Mouse (Mus musculus): ENCODE data around the gene Slc16a8.

The Slc16a8 gene

GRCm38 (mm10) chr15:79286141-79286540, 31.6 kb upstream of the Slc16a8 start:
- H3K4me1 ChIP-seq (replicated peaks; ENCODE audit: low read depth, low read length): peaks cover 55% of the 10 kb centered on the region
- TF ChIP-seq POU5F1 (IDR thresholded peaks at IDR 0.05; ENCODE audit: borderline replicate concordance, low read length): no peak
- no peak for TF ChIP-seq CTCF (conservative IDR thresholded peaks at IDR 0.05; ENCODE audit: low read length)
- TF ChIP-seq NANOG (IDR thresholded peaks at IDR 0.05; ENCODE audit: borderline replicate concordance, low read length): no peak
- H3K27me3 ChIP-seq (ENCODE audit: insufficient read depth, low read length): no peaks in the 10 kb centered on the region
- peaks cover 51% of the 10 kb centered on the region for H3K36me3 ChIP-seq (ENCODE audit: insufficient read depth, low read length)
- no peaks in the 10 kb centered on the region for H3K9me3 ChIP-seq (ENCODE audit: low read length)
- no peak overlapping the region for H3K4me3 ChIP-seq (replicated peaks; ENCODE audit: low read length)

- no peak within 1 kb of the TSS for H3K4me3 ChIP-seq (replicated peaks; ENCODE audit: low read length)
- no peak for TF ChIP-seq POU5F1 (IDR thresholded peaks at IDR 0.05; ENCODE audit: borderline replicate concordance, low read length)
- TF ChIP-seq NANOG (IDR thresholded peaks at IDR 0.05; ENCODE audit: borderline replicate concordance, low read length): no peak
- TF ChIP-seq CTCF (conservative IDR thresholded peaks at IDR 0.05; ENCODE audit: low read length): no peak
- no peaks in the 10 kb centered on the region for H3K27me3 ChIP-seq (ENCODE audit: insufficient read depth, low read length)
- H3K9me3 ChIP-seq (ENCODE audit: low read length): no peaks in the 10 kb centered on the region
- peaks cover 57% of the 10 kb centered on the region for H3K4me1 ChIP-seq (replicated peaks; ENCODE audit: low read depth, low read length)
- H3K36me3 ChIP-seq (ENCODE audit: insufficient read depth, low read length): peaks cover 46% of the 10 kb centered on the region
These were observed 30.8 kb upstream of the Slc16a8 start, which contains the start of gene Baiap2l2 for GRCm38 (mm10) chr15:79285399-79285798. Gene Baiap2l2, minus strand, starts transcription at chr15:79285537.

- TF ChIP-seq POU5F1 (IDR thresholded peaks at IDR 0.05; ENCODE audit: borderline replicate concordance, low read length) (no peak), NANOG (IDR thresholded peaks at IDR 0.05; ENCODE audit: borderline replicate concordance, low read length) (no peak), CTCF (conservative IDR thresholded peaks at IDR 0.05; ENCODE audit: low read length) (no peak)
- Histone ChIP-seq H3K27me3 (ENCODE audit: insufficient read depth, low read length) (no peaks in the 10 kb centered on the region), H3K9me3 (ENCODE audit: low read length) (no peaks in the 10 kb centered on the region), H3K4me3 (replicated peaks; ENCODE audit: low read length) (no peak overlapping the region), H3K36me3 (ENCODE audit: insufficient read depth, low read length) (peaks cover 28% of the 10 kb centered on the region), H3K4me1 (replicated peaks; ENCODE audit: low read depth, low read length) (peaks cover 47% of the 10 kb centered on the region)
These were observed 28.8 kb upstream of the Slc16a8 start for GRCm38 (mm10) chr15:79283371-79283770.

GRCm38 (mm10) chr15:79282434-79282833, 27.9 kb upstream of the Slc16a8 start:
- Histone ChIP-seq H3K4me1 (replicated peaks; ENCODE audit: low read depth, low read length) (peaks cover 47% of the 10 kb centered on the region), H3K36me3 (ENCODE audit: insufficient read depth, low read length) (peaks cover 19% of the 10 kb centered on the region), H3K9me3 (ENCODE audit: low read length) (no peaks in the 10 kb centered on the region), H3K4me3 (replicated peaks; ENCODE audit: low read length) (no peak overlapping the region), H3K27me3 (ENCODE audit: insufficient read depth, low read length) (no peaks in the 10 kb centered on the region)
- TF ChIP-seq NANOG (IDR thresholded peaks at IDR 0.05; ENCODE audit: borderline replicate concordance, low read length) (no peak), CTCF (conservative IDR thresholded peaks at IDR 0.05; ENCODE audit: low read length) (no peak), POU5F1 (IDR thresholded peaks at IDR 0.05; ENCODE audit: borderline replicate concordance, low read length) (no peak)

GRCm38 (mm10) chr15:79281389-79281788, 26.8 kb upstream of the Slc16a8 start:
- peaks cover 9% of the 10 kb centered on the region for H3K36me3 ChIP-seq (ENCODE audit: insufficient read depth, low read length)
- no peaks in the 10 kb centered on the region for H3K9me3 ChIP-seq (ENCODE audit: low read length)
- H3K4me1 ChIP-seq (replicated peaks; ENCODE audit: low read depth, low read length): peaks cover 47% of the 10 kb centered on the region
- H3K4me3 ChIP-seq (replicated peaks; ENCODE audit: low read length): 0 out of 2 replicates have a peak overlapping the region, but pooled peaks have one; percentile 39
- TF ChIP-seq CTCF (conservative IDR thresholded peaks at IDR 0.05; ENCODE audit: low read length) (no peak), NANOG (IDR thresholded peaks at IDR 0.05; ENCODE audit: borderline replicate concordance, low read length) (no peak), POU5F1 (IDR thresholded peaks at IDR 0.05; ENCODE audit: borderline replicate concordance, low read length) (no peak)
- H3K27me3 ChIP-seq (ENCODE audit: insufficient read depth, low read length): no peaks in the 10 kb centered on the region

GRCm38 (mm10) chr15:79280850-79281249, 26.3 kb upstream of the Slc16a8 start:
- H3K9me3 ChIP-seq (ENCODE audit: low read length): no peaks in the 10 kb centered on the region
- H3K36me3 ChIP-seq (ENCODE audit: insufficient read depth, low read length): peaks cover 3% of the 10 kb centered on the region
- peaks cover 43% of the 10 kb centered on the region for H3K4me1 ChIP-seq (replicated peaks; ENCODE audit: low read depth, low read length)
- H3K27me3 ChIP-seq (ENCODE audit: insufficient read depth, low read length): no peaks in the 10 kb centered on the region
- TF ChIP-seq CTCF (conservative IDR thresholded peaks at IDR 0.05; ENCODE audit: low read length) (no peak), POU5F1 (IDR thresholded peaks at IDR 0.05; ENCODE audit: borderline replicate concordance, low read length) (no peak), NANOG (IDR thresholded peaks at IDR 0.05; ENCODE audit: borderline replicate concordance, low read length) (no peak)
- no peak overlapping the region for H3K4me3 ChIP-seq (replicated peaks; ENCODE audit: low read length)

- Histone ChIP-seq H3K9me3 (ENCODE audit: low read length) (no peaks in the 10 kb centered on the region), H3K27me3 (ENCODE audit: insufficient read depth, low read length) (no peaks in the 10 kb centered on the region), H3K4me1 (replicated peaks; ENCODE audit: low read depth, low read length) (peaks cover 37% of the 10 kb centered on the region), H3K36me3 (ENCODE audit: insufficient read depth, low read length) (no peaks in the 10 kb centered on the region), H3K4me3 (replicated peaks; ENCODE audit: low read length) (no peak overlapping the region)
- TF ChIP-seq POU5F1 (IDR thresholded peaks at IDR 0.05; ENCODE audit: borderline replicate concordance, low read length): no peak
- TF ChIP-seq CTCF (conservative IDR thresholded peaks at IDR 0.05; ENCODE audit: low read length): peak; percentile 93
- no peak for TF ChIP-seq NANOG (IDR thresholded peaks at IDR 0.05; ENCODE audit: borderline replicate concordance, low read length)
These were observed 25.6 kb upstream of the Slc16a8 start for GRCm38 (mm10) chr15:79280209-79280608.

GRCm38 (mm10) chr15:79277728-79278127, 23.2 kb upstream of the Slc16a8 start:
- H3K4me3 ChIP-seq (replicated peaks; ENCODE audit: low read length): no peak overlapping the region
- TF ChIP-seq NANOG (IDR thresholded peaks at IDR 0.05; ENCODE audit: borderline replicate concordance, low read length) (no peak), POU5F1 (IDR thresholded peaks at IDR 0.05; ENCODE audit: borderline replicate concordance, low read length) (no peak), CTCF (conservative IDR thresholded peaks at IDR 0.05; ENCODE audit: low read length) (no peak)
- H3K9me3 ChIP-seq (ENCODE audit: low read length): no peaks in the 10 kb centered on the region
- H3K36me3 ChIP-seq (ENCODE audit: insufficient read depth, low read length): no peaks in the 10 kb centered on the region
- peaks cover 12% of the 10 kb centered on the region for H3K27me3 ChIP-seq (ENCODE audit: insufficient read depth, low read length)
- H3K4me1 ChIP-seq (replicated peaks; ENCODE audit: low read depth, low read length): peaks cover 23% of the 10 kb centered on the region

GRCm38 (mm10) chr15:79273020-79273419, 18.5 kb upstream of the Slc16a8 start:
- Histone ChIP-seq H3K27me3 (ENCODE audit: insufficient read depth, low read length) (peaks cover 37% of the 10 kb centered on the region), H3K9me3 (ENCODE audit: low read length) (no peaks in the 10 kb centered on the region), H3K4me1 (replicated peaks; ENCODE audit: low read depth, low read length) (peaks cover 27% of the 10 kb centered on the region), H3K36me3 (ENCODE audit: insufficient read depth, low read length) (no peaks in the 10 kb centered on the region), H3K4me3 (replicated peaks; ENCODE audit: low read length) (no peak overlapping the region)
- TF ChIP-seq NANOG (IDR thresholded peaks at IDR 0.05; ENCODE audit: borderline replicate concordance, low read length): no peak
- TF ChIP-seq POU5F1 (IDR thresholded peaks at IDR 0.05; ENCODE audit: borderline replicate concordance, low read length): no peak
- TF ChIP-seq CTCF (conservative IDR thresholded peaks at IDR 0.05; ENCODE audit: low read length): no peak
